Mouse (Mus musculus): Measurements from ENCODE around the gene Ttc13. TPM values are rescaled to one million over a fixed set of nuclear protein-coding genes. Genes with fewer than 3 reads are reported as not detected.

Ttc13 gene
- polyA plus RNA-seq, 2 experiments, result 12.0 to 18.3 TPM

- no peak for TF ChIP-seq EP300 (IDR thresholded peaks at IDR 0.05; ENCODE audit: low read depth)
- no peak for TF ChIP-seq CTCF (IDR thresholded peaks at IDR 0.05; ENCODE audit: low read depth)
- Histone ChIP-seq H3K9me3 (ENCODE audit: control insufficient read depth, low read length) (no peaks in the 10 kb centered on the region), H3K27me3 (ENCODE audit: control insufficient read depth, insufficient read depth, low read length) (no peaks in the 10 kb centered on the region), H3K4me3 (ENCODE audit: insufficient read depth in 1 of 2, low read depth in 2 of 2, low read length in 2 of 2) (no peak overlapping the region), H3K27ac (no peak overlapping the region), H3K4me2 (ENCODE audit: low read depth) (no peak overlapping the region), H3K9ac (replicated peaks) (no peak overlapping the region), H3K4me1 (replicated peaks; ENCODE audit: control insufficient read depth in 2 of 2, insufficient read depth in 2 of 2, low read length in 1 of 2) (no peaks in the 10 kb centered on the region), H3K36me3 (replicated peaks; ENCODE audit: control insufficient read depth, insufficient read depth, low read depth) (peaks cover 5% of the 10 kb centered on the region; the same call in 1 of the 2 replicates)
- ATAC-seq (ENCODE audit: insufficient read depth) (no peak), DNase-seq (ENCODE audit: low read depth in 3 of 3, low spot score in 3 of 3) (no peak)
- WGBS (ENCODE audit: insufficient replicate concordance), result 83% methylated on average over 10 of the region's 10 CpGs
These were observed 40.0 kb downstream of the Ttc13 start for GRCm38 (mm10) chr8:124681792-124682157.

GRCm38 (mm10) chr8:124681077-124681791 lies 40.5 kb downstream of the Ttc13 start:
- H3K4me1 ChIP-seq (replicated peaks; ENCODE audit: control insufficient read depth in 2 of 2, insufficient read depth in 2 of 2, low read length in 1 of 2), result no peaks in the 10 kb centered on the region
- peaks cover 5% of the 10 kb centered on the region; the same call in 1 of the 2 replicates for H3K36me3 ChIP-seq (replicated peaks; ENCODE audit: control insufficient read depth, insufficient read depth, low read depth)
- no peak overlapping the region for H3K27ac ChIP-seq
- H3K27me3 ChIP-seq (ENCODE audit: control insufficient read depth, insufficient read depth, low read length), result no peaks in the 10 kb centered on the region
- WGBS (ENCODE audit: insufficient replicate concordance), result 86% methylated on average over 10 of the region's 10 CpGs
- no peak for TF ChIP-seq CTCF (IDR thresholded peaks at IDR 0.05; ENCODE audit: low read depth)
- no peak for TF ChIP-seq EP300 (IDR thresholded peaks at IDR 0.05; ENCODE audit: low read depth)
- no peak overlapping the region for H3K9ac ChIP-seq (replicated peaks)
- no peak for ATAC-seq (ENCODE audit: insufficient read depth)
- no peak overlapping the region for H3K4me2 ChIP-seq (ENCODE audit: low read depth)
- H3K9me3 ChIP-seq (ENCODE audit: control insufficient read depth, low read length), result no peaks in the 10 kb centered on the region
- H3K4me3 ChIP-seq (ENCODE audit: insufficient read depth in 1 of 2, low read depth in 2 of 2, low read length in 2 of 2), result no peak overlapping the region
- DNase-seq (ENCODE audit: low read depth in 3 of 3, low spot score in 3 of 3), result no peak

GRCm38 (mm10) chr8:124678246-124678645 lies 43.5 kb downstream of the Ttc13 start:
- Histone ChIP-seq H3K27ac (no peak overlapping the region), H3K36me3 (replicated peaks; ENCODE audit: control insufficient read depth, insufficient read depth, low read depth) (peaks cover 2% of the 10 kb centered on the region; the same call in 1 of the 2 replicates), H3K9ac (replicated peaks) (no peak overlapping the region), H3K4me1 (replicated peaks; ENCODE audit: control insufficient read depth in 2 of 2, insufficient read depth in 2 of 2, low read length in 1 of 2) (no peaks in the 10 kb centered on the region), H3K9me3 (ENCODE audit: control insufficient read depth, low read length) (no peaks in the 10 kb centered on the region), H3K4me3 (ENCODE audit: insufficient read depth in 1 of 2, low read depth in 2 of 2, low read length in 2 of 2) (no peak overlapping the region), H3K27me3 (ENCODE audit: control insufficient read depth, insufficient read depth, low read length) (no peaks in the 10 kb centered on the region), H3K4me2 (ENCODE audit: low read depth) (no peak overlapping the region)
- ATAC-seq (ENCODE audit: insufficient read depth), result no peak
- no peak for TF ChIP-seq EP300 (IDR thresholded peaks at IDR 0.05; ENCODE audit: low read depth)
- TF ChIP-seq CTCF (IDR thresholded peaks at IDR 0.05; ENCODE audit: low read depth), result no peak
- DNase-seq (ENCODE audit: low read depth in 3 of 3, low spot score in 3 of 3), result no peak
- 80% methylated on average over 13 of the region's 13 CpGs for WGBS (ENCODE audit: insufficient replicate concordance)

- DNase-seq (ENCODE audit: low read depth in 3 of 3, low spot score in 3 of 3), result no peak
- WGBS (ENCODE audit: insufficient replicate concordance), result 66% methylated on average over 12 of the region's 12 CpGs
- Histone ChIP-seq H3K9me3 (ENCODE audit: control insufficient read depth, low read length) (no peaks in the 10 kb centered on the region), H3K4me2 (ENCODE audit: low read depth) (no peak overlapping the region), H3K27ac (no peak overlapping the region), H3K4me3 (ENCODE audit: insufficient read depth in 1 of 2, low read depth in 2 of 2, low read length in 2 of 2) (no peak overlapping the region), H3K36me3 (replicated peaks; ENCODE audit: control insufficient read depth, insufficient read depth, low read depth) (no peaks in the 10 kb centered on the region; the same call in 1 of the 2 replicates), H3K9ac (replicated peaks) (no peak overlapping the region), H3K27me3 (ENCODE audit: control insufficient read depth, insufficient read depth, low read length) (no peaks in the 10 kb centered on the region), H3K4me1 (replicated peaks; ENCODE audit: control insufficient read depth in 2 of 2, insufficient read depth in 2 of 2, low read length in 1 of 2) (no peaks in the 10 kb centered on the region)
- ATAC-seq (ENCODE audit: insufficient read depth), result no peak
- TF ChIP-seq CTCF (IDR thresholded peaks at IDR 0.05; ENCODE audit: low read depth) (peak; percentile 94), EP300 (IDR thresholded peaks at IDR 0.05; ENCODE audit: low read depth) (no peak)
These were observed 44.3 kb downstream of the Ttc13 start for GRCm38 (mm10) chr8:124677486-124677885.

- H3K9me3 ChIP-seq (ENCODE audit: control insufficient read depth, low read length), result no peaks in the 10 kb centered on the region
- H3K4me3 ChIP-seq (ENCODE audit: insufficient read depth in 1 of 2, low read depth in 2 of 2, low read length in 2 of 2), result no peak overlapping the region
- no peak for DNase-seq (ENCODE audit: low read depth in 3 of 3, low spot score in 3 of 3)
- no peaks in the 10 kb centered on the region for H3K27me3 ChIP-seq (ENCODE audit: control insufficient read depth, insufficient read depth, low read length)
- ATAC-seq (ENCODE audit: insufficient read depth), result no peak
- no peaks in the 10 kb centered on the region for H3K4me1 ChIP-seq (replicated peaks; ENCODE audit: control insufficient read depth in 2 of 2, insufficient read depth in 2 of 2, low read length in 1 of 2)
- TF ChIP-seq EP300 (IDR thresholded peaks at IDR 0.05; ENCODE audit: low read depth), result no peak
- TF ChIP-seq CTCF (IDR thresholded peaks at IDR 0.05; ENCODE audit: low read depth), result no peak
- no peak overlapping the region for H3K27ac ChIP-seq
- no peak overlapping the region for H3K4me2 ChIP-seq (ENCODE audit: low read depth)
- H3K36me3 ChIP-seq (replicated peaks; ENCODE audit: control insufficient read depth, insufficient read depth, low read depth), result no peaks in the 10 kb centered on the region; the same call in 1 of the 2 replicates
- H3K9ac ChIP-seq (replicated peaks), result no peak overlapping the region
- WGBS (ENCODE audit: insufficient replicate concordance), result 84% methylated on average over 7 of the region's 7 CpGs
These were observed 44.7 kb downstream of the Ttc13 start for GRCm38 (mm10) chr8:124677078-124677477.
